Mouse (Mus musculus) small intestine, adult 2 months (tissue): Measurements from ENCODE around the gene Ctu2. TPM values are rescaled to one million over a fixed set of nuclear protein-coding genes. Genes with fewer than 3 reads are reported as not detected.

Experiments
- H3K27ac ChIP-seq: fragments of 200-500 bp; 2 replicates; pipeline ENCODE4 v1.5.1; 2012; ENCODE audit warnings: low read depth, low read length, control low read depth, inconsistent platforms; ENCODE audit not compliant: insufficient read depth
- H3K27me3 ChIP-seq: fragments of 200-500 bp; 2 replicates; pipeline ENCODE4 v1.6.1; 2012; ENCODE audit warnings: mild to moderate bottlenecking, moderate library complexity, low read length, inconsistent platforms; ENCODE audit not compliant: control insufficient read depth, insufficient read depth
- H3K36me3 ChIP-seq: fragments of 200-500 bp; 2 replicates; pipeline ENCODE4 v1.6.1; 2012; ENCODE audit warnings: mild to moderate bottlenecking, low read length, control low read depth, inconsistent platforms; ENCODE audit not compliant: control insufficient read depth, insufficient read depth
- H3K4me1 ChIP-seq: fragments of 200-500 bp; 2 replicates; pipeline ENCODE4 v1.6.1; 2012; ENCODE audit warnings: low read length, inconsistent platforms, mixed read lengths; ENCODE audit not compliant: control insufficient read depth, insufficient read depth, insufficient read length
- H3K4me3 ChIP-seq: fragments of 200-500 bp; 2 replicates; pipeline ENCODE4 v1.5.1; 2012; ENCODE audit warnings: low read depth, mild to moderate bottlenecking, control low read depth, inconsistent platforms, low read length, moderate library complexity
- CTCF ChIP-seq: fragments of 200-500 bp; IDR thresholded peaks from 2 replicates; pipeline ENCODE4 v1.5.1; 2012; ENCODE audit warnings: low read depth, mild to moderate bottlenecking, control low read depth, inconsistent platforms, low read length, moderate library complexity, mixed read lengths; ENCODE audit not compliant: insufficient replicate concordance, insufficient read length; ENCODE audit errors: extremely low read depth
- POLR2A ChIP-seq: fragments of 200-500 bp; IDR thresholded peaks from 2 replicates; pipeline ENCODE4 v1.6.1; 2012; ENCODE audit warnings: low read depth, mild to moderate bottlenecking, control low read depth, inconsistent platforms, low read length, moderate library complexity
- WGBS: fragments of 180-500 bp; shearing (Covaris S2); methylation state at CpG from one replicate; pipeline ENCODE4 v1.1.7; 2018; 5-methylcytosine and 5-hydroxymethylcytosine counted together
- polyA plus RNA-seq: library from polyadenylated mRNA; depleted of rRNA; stranded (reverse); fragments of >200 nt; gene quantifications from 2 replicates; pipeline ENCODE4 v1.2.3, GENCODE M21; 2012

Gene Ctu2
- polyA plus RNA-seq, 1 experiment, result 31.8 TPM

- H3K4me1 ChIP-seq, result peaks cover 9% of the 10 kb centered on the region
- WGBS, result 91% methylated on average over 13 of the region's 13 CpGs
- peak overlapping the region; percentile 32 for H3K4me3 ChIP-seq
- TF ChIP-seq POLR2A (no peak), CTCF (no peak)
- no peaks in the 10 kb centered on the region for H3K27me3 ChIP-seq
- H3K36me3 ChIP-seq, result peaks cover 11% of the 10 kb centered on the region
- H3K27ac ChIP-seq, result peak overlapping the region; percentile 27; the same call in 1 of the 2 replicates
Observed at GRCm38 (mm10) chr8:122437708-122438331, 38.1 kb upstream of the Ctu2 start.

- TF ChIP-seq CTCF (no peak), POLR2A (no peak)
- Histone ChIP-seq H3K27ac (no peak overlapping the region), H3K36me3 (peaks cover 11% of the 10 kb centered on the region), H3K4me3 (no peak overlapping the region), H3K4me1 (peaks cover 7% of the 10 kb centered on the region), H3K27me3 (no peaks in the 10 kb centered on the region)
- 97% methylated on average over 16 of the region's 16 CpGs for WGBS
Observed at GRCm38 (mm10) chr8:122439336-122439735, 36.6 kb upstream of the Ctu2 start.

GRCm38 (mm10) chr8:122441326-122441725 is 34.6 kb upstream of the Ctu2 start:
- H3K4me1 ChIP-seq, result peaks cover 9% of the 10 kb centered on the region
- no peaks in the 10 kb centered on the region for H3K27me3 ChIP-seq
- H3K36me3 ChIP-seq, result peaks cover 7% of the 10 kb centered on the region; the same call in 1 of the 2 replicates
- H3K27ac ChIP-seq, result no peak overlapping the region
- H3K4me3 ChIP-seq, result no peak overlapping the region
- TF ChIP-seq POLR2A (no peak), CTCF (no peak)
- WGBS, result 90% methylated on average over 1 of the region's 1 CpGs

- no peaks in the 10 kb centered on the region for H3K27me3 ChIP-seq
- TF ChIP-seq POLR2A, result no peak
- 8% methylated on average over 7 of the region's 7 CpGs for whole genome bisulfite sequencing
- H3K4me3 ChIP-seq, result peak overlapping the region; percentile 72
- H3K4me1 ChIP-seq, result peaks cover 8% of the 10 kb centered on the region
- H3K27ac ChIP-seq, result no peak overlapping the region
- H3K36me3 ChIP-seq, result 0 out of 2 replicates have a peak, but pooled peaks cover 1% of the 10 kb centered on the region
Observed at GRCm38 (mm10) chr8:122442356-122442755, 33.6 kb upstream of the Ctu2 start.

- 0 out of 2 replicates have a peak, but pooled peaks cover 1% of the 10 kb centered on the region for H3K36me3 ChIP-seq
- TF ChIP-seq CTCF (no peak), POLR2A (no peak)
- no peaks in the 10 kb centered on the region for H3K27me3 ChIP-seq
- peak overlapping the region; percentile 12; the same call in 1 of the 2 replicates for H3K27ac ChIP-seq
- peaks cover 8% of the 10 kb centered on the region for H3K4me1 ChIP-seq
- peak overlapping the region; percentile 72 for H3K4me3 ChIP-seq
- WGBS, result under 1% methylated on average over 12 of the region's 12 CpGs
Observed at GRCm38 (mm10) chr8:122442781-122443180, 33.2 kb upstream of the Ctu2 start.

- peaks cover 8% of the 10 kb centered on the region for H3K4me1 ChIP-seq
- peak within 1 kb of the TSS; percentile 94 for H3K27ac ChIP-seq
- TF ChIP-seq POLR2A (peak; percentile 93), CTCF (peak; percentile 32; the same call in 1 of the 2 replicates)
- no peaks in the 10 kb centered on the region for H3K36me3 ChIP-seq
- H3K4me3 ChIP-seq, result peak within 1 kb of the TSS; percentile 75
- no peaks in the 10 kb centered on the region for H3K27me3 ChIP-seq
- WGBS, result under 1% methylated on average over 47 of the region's 47 CpGs
Observed at GRCm38 (mm10) chr8:122443262-122444006, 32.5 kb upstream of the Ctu2 start, which contains the start of gene Mvd. Gene Mvd (minus strand): TSS chr8:122443422.
